Mouse (Mus musculus) urinary bladder, postnatal 14 days (tissue): ENCODE results near the gene Chd3.
"Not testable (repeated sequence)": the region's sequence is repeated elsewhere in the genome, so short reads cannot be mapped to it uniquely, and the experiment has no call there.

ENCODE experiments used
- DNase-seq: peaks from one replicate; pipeline ENCODE4 v3.0.0; 2021; ENCODE audit warnings: low spot score

The Chd3 gene

DNA sequence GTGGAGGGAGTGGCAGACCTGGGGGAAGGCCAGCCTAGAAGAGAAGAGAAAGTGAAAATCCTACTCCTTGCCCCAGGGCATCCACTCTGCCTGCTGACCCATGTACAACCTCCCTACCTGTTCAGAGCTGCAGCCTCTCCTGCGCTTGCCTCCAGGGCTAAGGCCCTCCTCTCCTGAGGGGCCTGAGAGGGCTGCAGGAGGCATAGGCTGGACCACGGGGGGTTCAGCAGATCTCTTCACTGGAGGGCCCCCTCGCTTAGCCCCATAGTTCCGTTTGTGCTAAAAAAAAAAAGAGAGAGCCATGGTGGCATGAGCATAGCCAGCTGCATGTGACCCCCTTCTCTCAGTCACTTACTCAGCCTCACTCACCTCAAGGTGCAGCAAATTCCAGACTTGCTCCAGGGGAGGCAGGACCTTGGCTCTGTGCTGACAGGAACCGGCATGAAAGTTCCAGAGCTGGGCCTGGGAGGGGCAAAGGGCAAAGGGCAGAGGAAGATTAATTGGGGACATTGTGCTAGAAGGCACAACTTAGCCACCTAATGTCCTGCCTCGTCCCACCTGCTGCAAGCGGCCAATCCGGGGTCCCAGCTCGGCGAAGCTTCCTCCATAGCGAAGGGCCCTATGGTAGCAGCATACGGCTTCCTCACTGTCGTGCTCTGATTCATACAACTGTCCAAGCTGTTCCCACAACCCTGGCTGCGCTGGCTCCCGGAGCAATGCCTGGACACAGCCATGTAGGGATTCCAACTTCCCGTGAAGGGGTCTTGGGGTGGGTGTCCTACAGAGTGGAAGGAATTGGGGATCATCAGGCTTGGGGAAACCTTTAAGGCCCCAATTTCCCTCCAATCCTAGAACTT lies 37.9 kb upstream of the Chd3 start:
- DNase-seq, result no peak

DNA sequence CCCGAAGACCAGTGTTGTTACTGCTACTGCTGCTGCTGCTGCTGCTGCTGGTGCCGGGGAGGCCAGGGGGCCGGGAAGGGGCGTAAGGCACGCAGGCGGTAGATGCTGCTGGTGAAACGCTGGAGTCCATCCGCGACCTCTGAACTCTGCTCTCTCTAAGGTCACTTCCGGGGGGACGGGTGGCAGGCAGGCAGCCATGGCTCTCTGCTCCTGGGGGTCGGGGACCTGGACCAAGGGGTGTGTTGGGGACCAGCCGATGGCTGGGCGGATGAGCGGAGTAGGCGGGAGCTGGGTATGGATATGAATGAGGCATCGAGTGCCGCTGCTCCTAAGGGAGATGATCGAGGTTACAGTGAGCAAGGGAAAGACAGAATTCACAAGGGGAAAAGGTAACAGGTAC lies 37.1 kb upstream of the Chd3 start:
- DNase-seq, result no peak

DNA sequence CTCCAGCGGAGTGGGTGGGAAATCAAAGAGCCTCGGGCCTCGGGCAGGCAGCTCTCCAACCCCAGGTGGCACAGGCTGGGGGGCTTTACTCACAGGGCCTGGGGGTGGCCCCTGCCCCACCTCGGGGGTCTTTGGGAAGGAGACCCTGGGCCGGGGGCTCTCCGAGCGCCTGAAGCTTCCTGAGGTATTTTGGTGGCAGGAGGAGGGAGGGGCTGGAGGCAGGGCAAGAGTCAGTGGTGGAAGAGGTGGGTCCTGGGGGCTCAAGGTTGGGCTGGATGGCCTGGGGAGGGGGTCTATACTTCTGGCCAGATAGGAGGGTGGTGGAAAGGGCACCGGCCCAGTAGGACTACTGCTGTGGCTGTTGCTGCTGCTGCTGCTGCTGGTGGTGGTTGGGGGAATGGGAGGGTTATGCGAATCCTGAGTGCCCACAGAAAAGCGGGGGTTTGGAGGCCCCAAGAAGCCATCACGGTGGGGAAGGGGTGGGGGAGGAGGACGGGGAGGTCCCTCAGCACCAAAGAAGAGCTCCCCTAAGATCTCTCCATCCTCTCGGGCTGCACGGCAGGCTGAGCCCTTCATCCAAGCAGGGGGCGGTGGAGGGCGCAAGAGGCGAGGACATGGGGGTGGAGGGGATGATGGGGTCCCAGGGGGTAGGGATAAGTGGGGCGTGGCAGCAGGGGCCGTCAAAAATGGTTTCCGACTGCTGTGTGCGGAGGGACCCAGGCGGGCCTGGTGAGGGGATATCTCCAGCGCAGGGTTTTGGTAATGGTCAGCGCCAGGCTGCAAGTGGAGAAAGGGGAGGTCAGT lies 36.4 kb upstream of the Chd3 start:
- DNase-seq, result no peak

DNA sequence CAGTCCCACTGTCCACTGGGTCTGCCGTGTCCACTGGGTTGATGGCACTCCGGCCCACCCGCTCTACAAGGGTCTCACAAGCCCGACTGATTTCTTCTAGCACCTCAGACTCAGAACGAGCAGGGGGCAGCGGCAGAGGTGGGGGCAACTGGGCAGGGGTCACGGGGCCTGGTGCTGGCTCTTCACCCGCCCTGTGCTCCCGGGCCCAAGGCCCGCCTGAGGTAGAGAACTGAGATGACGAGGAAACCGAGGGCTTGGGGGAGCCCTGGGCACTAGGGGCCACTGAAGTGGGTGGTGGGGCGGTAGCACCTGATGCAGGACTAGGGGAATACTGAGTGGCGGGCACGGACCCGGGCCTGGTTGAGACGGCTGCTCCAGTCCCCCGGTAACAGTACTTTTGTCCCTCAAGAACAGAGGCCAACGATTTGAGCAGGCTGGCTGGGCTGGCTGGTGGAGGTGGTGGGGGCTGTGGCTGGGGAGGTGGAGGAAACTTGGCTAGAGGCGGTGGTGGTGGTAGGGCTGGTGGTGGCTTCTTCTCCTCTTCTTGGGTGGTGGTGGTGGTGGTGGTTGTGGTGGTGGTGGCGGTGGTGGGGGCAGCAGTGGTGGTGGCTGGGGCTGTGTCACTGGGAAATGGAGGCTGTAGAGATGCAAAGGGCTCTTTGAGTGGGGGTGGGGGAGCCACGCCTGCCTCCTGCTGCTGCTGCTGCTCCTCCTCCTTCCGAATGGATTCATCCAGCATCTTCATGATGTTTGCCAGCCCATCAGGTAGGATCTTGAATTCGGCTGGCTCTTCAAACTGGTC lies 35.6 kb upstream of the Chd3 start:
- DNase-seq, result no peak

DNA sequence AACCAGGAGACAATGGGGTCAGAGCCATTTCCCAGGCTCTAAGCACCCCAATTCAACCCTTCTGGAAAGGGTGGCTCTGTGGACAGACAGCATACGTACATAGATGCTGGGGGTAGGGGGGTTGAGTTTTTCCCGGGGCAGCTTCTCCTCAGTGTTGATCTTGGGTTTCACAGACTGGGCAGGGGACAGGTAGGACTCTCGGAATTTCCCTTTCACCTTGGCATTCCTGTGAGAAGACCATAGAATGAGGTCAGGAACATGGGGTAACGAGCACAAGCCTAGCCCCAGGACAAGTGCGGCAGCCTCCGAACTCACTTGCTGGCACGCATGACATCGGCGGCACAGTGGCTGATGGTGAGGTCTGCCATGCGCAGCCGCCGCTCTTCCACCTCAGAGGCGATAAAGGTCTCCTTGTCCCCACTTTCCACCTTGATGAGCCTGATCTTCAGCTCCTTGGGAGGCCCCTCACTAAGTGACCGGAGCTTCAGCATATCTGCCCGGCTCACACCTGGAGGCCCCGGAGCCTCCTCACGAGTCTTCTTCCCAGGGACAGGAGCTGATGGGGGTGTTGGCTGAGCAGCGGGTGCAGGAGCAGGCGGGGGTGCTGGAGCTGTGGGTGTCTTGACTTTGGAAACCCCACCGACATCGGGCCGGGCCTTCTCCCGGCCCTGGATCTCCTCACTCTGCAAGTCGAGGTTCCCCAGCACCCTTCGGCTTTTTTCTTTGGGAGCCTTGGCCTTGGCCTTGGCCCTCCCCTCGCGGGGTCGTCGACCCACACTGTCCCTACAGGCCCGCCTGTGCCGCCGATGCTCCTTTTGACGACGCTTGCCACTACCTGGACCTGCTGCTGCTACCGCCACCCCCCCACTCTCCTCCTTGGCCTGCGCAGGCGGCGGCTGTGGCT lies 34.7 kb upstream of the Chd3 start:
- no peak for DNase-seq

DNA sequence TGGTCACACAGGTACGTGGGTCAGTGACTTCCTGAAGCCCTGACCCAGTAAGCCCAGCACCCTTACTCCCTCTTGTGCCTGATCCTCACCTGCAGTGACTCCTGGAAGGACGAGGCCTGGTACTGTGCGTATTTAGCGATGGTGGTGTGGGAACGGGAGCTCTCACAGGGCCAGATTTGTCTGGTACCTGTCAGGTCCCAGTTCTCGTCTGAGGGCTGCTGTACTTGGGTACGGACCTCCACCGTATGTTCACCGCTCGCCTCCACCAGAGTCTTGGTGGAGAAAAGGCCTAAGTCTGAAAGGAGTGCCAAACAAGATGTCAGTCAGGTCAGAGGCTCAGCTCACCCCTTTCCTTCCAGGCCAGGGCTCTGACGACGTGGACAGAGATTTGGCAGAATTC lies 32.8 kb upstream of the Chd3 start:
- no peak for DNase-seq

DNA sequence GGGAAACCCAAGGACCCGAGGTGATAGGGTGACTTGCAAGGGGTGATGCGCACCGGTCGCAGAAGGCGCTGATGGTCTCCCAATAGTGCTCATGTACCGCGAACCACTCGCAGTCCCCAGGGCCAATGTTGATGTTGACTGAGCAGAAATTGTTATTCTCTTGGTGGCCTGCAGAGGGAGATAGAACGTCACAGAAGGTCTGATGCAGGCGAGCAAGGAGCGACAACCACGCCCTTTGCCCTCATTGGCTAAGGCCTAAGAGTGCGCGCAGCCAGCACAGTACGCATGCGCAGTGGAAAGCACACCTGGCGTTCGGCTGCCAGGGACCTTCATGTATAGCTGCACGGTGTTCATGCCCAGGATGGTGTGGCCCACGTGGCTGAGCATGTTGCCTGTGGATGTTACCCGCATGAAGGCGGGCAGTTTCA lies 32.0 kb upstream of the Chd3 start:
- peak; percentile 91 for DNase-seq

DNA sequence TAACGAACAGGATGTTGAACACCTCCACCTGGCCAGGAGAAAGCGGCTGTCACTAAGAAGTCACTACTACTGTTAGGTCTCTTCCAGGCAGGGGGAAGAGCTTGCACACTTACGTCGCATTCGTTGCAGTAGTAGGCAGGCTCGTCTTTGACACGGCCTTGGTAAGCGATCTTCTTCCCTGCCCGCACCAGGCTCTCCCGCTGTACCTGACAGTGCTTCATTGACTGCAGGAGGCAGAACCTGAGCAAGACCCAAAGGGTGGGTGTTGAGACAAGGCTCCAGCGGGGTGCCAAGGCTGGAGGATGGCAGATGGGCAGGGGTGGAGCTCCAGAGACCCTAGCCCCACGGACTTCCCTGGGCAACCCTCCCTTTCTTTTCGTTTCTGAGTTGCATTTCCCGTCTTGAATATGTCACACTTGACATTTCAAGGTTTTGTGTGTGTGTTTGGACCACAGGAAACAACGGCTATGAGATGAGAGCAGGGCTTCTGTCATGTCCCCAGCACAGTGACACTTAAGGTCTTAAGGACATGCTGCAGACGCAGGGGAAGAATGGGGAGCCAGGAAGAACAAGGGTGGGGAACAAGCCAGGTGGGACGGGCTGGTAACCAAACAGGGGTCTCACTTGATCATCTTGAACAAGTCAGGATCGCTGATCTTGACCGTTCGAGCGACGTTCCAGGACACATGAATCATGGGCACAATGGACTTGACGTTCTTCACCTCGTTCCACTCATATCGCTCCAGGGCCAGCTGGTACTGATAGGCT lies 31.1 kb upstream of the Chd3 start:
- DNase-seq, result no peak

DNA sequence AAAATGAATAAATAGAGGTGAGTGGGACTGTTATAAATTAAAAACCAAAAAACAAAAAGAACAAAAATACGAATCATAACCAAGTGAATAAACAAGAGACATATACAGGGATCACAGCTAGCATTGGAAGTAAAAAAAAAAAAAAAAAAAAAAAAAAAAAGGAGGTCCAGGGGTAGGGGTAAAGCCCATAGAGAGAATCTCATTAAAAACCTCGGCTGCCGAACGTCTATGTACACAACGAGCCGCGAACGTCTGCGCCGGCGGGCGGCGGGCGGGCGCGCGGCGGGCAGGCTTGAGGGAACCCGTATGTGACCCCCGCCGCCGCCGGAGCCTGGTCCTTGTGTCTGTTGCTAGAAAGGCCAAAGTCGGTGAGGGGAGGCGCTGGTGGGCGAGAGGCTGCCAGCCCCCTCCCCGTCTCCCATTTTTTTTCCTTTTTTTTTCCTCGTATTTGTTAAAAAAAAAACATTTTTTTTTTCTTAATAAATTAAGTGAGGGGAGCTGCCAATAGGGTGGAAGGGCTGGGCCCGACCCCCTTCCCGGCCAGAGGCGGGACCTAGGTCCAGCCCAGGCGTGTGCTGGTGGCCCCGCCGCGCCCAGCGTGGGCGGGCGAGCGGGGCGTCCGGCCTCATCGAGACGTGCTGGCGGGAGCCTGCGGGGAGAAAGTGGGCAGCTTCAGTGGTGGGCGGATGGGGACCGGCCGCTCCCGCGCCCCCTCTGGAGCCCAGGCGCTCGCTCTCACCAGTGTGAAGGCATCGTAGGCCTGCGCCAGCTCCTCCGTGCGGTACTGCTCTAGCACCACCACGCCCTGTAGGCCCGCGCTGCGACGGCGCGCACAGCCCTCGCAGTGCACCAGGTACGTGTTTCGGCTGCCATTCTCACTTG lies 30.2 kb upstream of the Chd3 start:
- DNase-seq, result no peak

DNA sequence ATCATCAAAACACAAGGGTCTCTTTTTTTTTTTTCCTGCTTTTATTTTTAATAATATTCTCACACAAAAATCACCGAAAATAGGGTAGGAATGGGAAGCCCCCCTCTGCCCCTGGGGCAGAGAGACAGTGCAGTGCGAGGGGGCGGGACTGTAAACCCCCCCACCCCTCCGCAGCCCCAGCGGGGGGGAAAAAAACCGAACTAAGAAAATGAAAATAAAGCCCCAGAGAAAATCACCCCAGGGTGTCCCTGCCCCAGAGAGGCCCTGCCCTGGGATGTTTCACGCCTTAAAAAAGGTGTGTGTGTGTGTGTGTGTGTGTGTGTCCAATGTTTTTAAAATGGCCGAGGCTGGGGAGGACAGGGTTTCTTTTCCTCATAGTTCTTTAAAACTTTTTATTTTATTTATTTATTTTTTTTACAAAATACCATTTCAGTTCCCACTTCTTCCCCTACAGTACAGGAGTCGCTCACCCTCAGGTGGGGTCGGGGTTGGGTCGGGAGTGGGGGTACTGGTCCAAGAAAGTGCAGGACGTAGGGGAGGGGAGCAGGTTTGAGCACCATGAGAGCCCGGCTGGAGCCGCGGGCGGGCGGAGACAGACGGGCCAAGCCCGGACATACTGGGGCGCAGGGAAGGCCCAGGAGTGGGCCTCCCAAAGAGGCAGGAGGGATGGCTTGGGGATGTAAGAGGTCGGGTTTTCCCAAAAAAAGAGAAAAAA lies 29.4 kb upstream of the Chd3 start:
- no peak for DNase-seq

DNA sequence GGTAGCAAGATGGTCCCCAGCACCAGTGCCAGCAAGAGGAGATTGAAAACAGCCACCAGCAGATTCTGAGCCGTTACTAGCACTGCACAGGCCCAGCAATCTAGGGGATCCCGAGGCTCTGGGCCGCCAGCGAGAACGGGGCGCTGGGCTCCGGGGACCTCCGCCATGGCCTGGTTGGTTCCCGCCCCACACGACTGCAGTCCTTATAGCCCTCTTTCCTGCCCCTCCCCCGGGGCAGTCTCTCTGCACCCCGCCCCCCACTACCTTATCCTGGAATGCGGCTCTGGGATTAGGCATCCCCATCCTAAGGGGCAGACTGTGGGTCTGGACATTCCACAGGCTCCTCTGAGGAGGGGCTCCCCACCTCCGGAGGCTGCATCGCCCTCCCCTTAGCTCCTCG lies 28.9 kb upstream of the Chd3 start, which contains the start of gene Tmem88:
TSS of gene Tmem88 (minus strand) at position 176 of the 400 bp plus-strand sequence.
- DNase-seq, result no peak

DNA sequence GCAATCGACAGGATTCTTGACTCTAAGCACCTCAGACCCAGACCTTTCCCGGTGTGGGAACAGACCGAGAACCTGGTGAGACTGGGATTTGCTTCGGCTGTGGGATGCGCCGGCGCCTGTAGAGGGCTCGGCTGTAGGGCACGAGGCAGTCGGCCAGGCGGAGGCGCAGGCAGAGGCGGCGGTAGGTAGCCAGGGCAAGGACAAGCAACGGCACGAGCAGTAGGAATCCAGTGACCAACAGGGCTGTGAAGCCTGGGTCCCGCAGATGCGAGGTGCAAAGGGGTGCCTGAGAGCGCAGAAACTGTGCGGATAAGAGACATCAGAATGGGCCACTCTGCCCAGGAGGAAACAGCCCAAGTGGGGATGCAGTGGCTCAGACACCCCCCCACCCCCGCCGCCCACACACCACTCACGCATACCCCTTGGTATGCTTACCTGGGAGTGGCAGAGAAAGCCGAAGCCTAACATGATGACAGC lies 28.4 kb upstream of the Chd3 start:
- DNase-seq, result no peak

DNA sequence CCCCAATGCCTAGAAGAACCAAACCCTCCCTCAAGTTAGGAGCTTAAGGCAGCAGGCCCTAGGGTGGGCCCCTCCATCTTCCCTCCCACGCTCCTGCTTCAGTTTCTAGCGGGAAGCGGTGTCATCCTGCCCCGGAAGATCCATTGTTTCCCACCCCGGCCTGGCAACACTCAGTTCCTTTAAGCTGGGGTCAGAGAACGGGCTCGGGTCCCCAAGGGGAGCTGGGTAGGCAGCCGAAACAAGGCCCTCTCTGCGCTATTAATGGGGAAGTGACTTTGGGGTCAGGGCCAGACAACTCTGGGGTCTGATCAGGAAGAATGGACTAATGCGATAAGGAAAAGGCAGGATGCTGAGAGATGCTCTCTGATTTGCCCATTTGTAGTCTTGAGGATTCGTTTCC lies 27.6 kb upstream of the Chd3 start:
- no peak for DNase-seq

DNA sequence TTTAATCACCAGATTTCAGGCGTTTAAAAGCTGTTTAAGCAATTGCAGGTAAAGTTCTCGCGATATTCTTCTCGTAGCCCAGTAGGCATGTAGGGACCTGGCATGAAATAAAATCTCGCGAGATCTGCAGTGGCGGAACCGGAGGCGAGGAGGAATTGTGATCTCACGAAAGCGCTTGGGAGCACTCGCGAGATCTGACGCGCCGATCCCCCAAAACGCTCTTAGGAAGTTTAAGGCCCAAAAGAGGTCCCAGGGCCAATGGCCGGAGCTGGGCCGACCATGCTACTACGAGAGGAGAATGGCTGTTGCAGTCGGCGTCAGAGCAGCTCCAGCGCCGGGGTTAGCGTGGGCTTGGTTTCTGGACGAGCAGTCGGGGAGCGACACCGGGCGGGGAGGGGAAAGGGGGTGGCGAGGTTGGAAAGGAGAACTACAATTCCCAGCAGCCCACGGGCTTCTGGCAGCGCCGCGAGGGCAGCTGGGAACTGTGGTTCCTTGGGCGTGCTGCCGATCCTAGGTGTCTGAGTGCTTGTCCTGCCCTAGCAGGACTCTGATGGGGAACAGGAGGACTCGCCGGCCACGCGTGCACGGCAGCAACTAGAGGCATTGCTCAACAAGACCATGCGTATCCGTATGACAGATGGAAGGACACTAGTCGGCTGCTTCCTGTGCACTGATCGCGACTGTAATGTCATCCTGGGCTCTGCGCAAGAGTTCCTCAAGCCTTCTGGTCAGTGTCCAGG lies 26.6 kb upstream of the Chd3 start:
- peak; percentile 96 for DNase-seq

DNA sequence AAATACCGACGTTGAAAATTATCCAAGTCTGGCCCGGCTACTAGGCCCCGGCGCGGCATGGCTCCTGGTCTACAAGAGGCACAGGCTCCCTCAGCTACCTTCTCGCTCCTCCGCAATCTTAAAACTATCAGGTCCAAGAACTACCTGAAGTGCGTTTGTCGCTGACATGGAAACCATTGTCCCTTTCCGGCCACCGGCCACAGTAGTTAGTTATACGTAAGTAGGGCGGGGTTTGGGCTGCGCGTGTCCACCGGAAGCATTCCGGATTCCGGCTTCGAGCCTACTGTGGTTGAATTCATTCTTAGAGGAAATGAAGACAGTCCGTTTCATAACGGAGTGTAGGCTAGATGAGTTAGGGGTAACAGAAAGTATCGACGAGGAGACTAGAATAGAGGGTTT lies 26.0 kb upstream of the Chd3 start, which contains the start of the genes Naa38 and Cyb5d1:
TSS of gene Naa38 (plus strand) at position 253 of the 399 bp plus-strand sequence.
TSS of gene Cyb5d1 (minus strand) at position 397 of the 399 bp plus-strand sequence.
- DNase-seq, result peak; percentile 91

DNA sequence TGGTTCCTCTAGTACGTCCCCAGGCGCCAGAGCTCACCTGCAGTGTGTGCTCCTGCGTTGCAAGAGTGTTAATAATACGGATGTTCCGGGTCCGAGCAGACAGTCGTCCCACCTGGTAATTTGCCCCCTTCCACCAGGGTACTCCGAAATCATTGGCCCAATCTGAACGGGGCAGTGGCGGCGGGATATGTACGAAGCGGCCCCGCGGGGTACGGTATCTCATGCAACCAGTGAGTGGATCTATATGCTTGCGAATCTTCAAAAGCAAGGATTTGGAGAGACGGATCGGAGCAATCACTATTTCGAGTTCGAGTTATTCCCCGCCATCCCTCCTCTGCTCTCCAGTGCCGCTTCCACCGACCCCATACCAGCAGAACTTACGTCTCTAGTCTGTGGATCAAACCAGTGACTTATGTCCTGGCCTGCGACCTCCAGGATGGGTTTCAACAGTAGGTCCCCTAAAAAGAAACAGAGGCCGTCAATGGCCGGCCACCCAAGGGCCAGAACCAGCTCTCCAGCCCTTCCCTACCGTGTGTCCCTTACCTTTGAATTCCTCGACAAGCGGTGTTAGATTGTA lies 25.5 kb upstream of the Chd3 start:
- not testable (repeated sequence) for DNase-seq

DNA sequence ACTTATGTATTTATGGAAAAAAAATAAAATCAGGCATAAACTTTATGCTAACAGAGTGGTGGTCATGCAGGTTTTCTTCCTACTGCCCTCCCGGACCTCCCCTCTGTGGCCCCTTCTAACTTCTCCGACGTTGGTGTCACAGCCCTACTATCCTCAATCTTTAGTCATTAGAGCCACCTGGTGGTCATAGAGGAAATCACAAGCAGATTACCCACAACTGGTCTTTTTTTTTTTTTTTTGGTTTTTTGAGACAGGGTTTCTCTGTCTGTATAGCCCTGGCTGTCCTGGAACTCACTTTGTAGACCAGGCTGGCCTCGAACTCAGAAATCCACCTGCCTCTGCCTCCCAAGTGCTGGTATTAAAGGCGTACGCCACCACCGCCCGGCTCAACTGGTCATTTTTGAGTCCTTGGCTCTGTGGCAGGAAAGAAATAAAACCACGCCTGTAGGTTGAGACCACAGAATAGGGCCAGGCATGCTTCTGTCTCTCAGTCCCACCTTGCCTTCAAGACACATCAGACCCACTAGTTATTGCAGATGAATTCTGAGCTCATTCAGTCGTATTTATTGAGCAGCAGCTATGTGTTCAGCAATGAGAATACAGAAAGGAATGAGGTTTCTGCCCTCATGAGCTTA lies 21.3 kb upstream of the Chd3 start:
- DNase-seq, result peak; percentile 75
